Mouse (Mus musculus): ENCODE results near the gene Runx2. TPM values are rescaled to one million over a fixed set of nuclear protein-coding genes. Genes with fewer than 3 reads are reported as not detected.

The Runx2 gene
- polyA plus RNA-seq, 1 experiment from 2014 or later, result 1.5 TPM

- no peak overlapping the region for H3K27ac ChIP-seq (ENCODE audit: low read length)
- 0 out of 2 replicates have a peak, but pooled peaks cover 3% of the 10 kb centered on the region for H3K4me1 ChIP-seq (ENCODE audit: insufficient read depth, low read length)
- no peaks in the 10 kb centered on the region for H3K27me3 ChIP-seq (ENCODE audit: insufficient read depth, low read length)
- ATAC-seq (ENCODE audit: low FRiP score, low TSS enrichment), result no peak
- H3K4me3 ChIP-seq (ENCODE audit: low read length), result no peak overlapping the region
- no peaks in the 10 kb centered on the region for H3K9me3 ChIP-seq (ENCODE audit: low read length)
- no peaks in the 10 kb centered on the region for H3K36me3 ChIP-seq (ENCODE audit: insufficient read depth, low read length)
- H3K4me2 ChIP-seq (replicated peaks; ENCODE audit: low read depth, low read length), result no peak overlapping the region
- H3K9ac ChIP-seq (replicated peaks; ENCODE audit: low read length), result no peak overlapping the region
- 54% methylated on average over 5 of the region's 5 CpGs for WGBS
Measured at GRCm38 (mm10) chr17:44609897-44610641, 204.5 kb downstream of the Runx2 start.

DNA sequence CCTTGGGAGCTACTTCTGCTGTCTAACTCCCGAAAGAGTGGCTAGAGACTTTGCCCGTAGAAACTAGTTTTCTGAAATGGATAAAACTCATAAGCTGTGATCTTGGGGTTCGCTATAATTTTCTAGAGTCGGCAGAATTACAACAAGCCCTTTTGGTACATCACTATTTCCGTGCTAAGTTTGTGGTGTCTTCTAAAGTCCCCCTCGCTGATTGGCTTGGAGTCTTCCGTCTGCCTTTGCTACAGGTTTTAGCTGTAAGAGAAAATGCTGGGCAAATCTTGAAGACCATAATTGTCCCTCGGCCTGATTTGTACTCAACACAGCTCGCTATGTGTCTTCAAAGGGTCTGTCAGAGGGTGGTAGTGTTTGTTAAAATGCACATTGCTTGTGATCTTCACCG is 205.2 kb downstream of the Runx2 start:
- Histone ChIP-seq H3K4me1 (ENCODE audit: insufficient read depth, low read length) (0 out of 2 replicates have a peak, but pooled peaks cover under 1% of the 10 kb centered on the region), H3K4me3 (ENCODE audit: low read length) (no peak overlapping the region), H3K9ac (replicated peaks; ENCODE audit: low read length) (no peak overlapping the region), H3K9me3 (ENCODE audit: low read length) (no peaks in the 10 kb centered on the region), H3K27ac (ENCODE audit: low read length) (no peak overlapping the region), H3K27me3 (ENCODE audit: insufficient read depth, low read length) (no peaks in the 10 kb centered on the region), H3K4me2 (replicated peaks; ENCODE audit: low read depth, low read length) (no peak overlapping the region), H3K36me3 (ENCODE audit: insufficient read depth, low read length) (no peaks in the 10 kb centered on the region)
- ATAC-seq (ENCODE audit: low FRiP score, low TSS enrichment), result no peak
- 84% methylated on average over 10 of the region's 10 CpGs for WGBS

- H3K27me3 ChIP-seq (ENCODE audit: insufficient read depth, low read length), result no peaks in the 10 kb centered on the region
- ATAC-seq (ENCODE audit: low FRiP score, low TSS enrichment), result no peak
- no peak overlapping the region for H3K4me3 ChIP-seq (ENCODE audit: low read length)
- H3K9me3 ChIP-seq (ENCODE audit: low read length), result no peaks in the 10 kb centered on the region
- H3K36me3 ChIP-seq (ENCODE audit: insufficient read depth, low read length), result no peaks in the 10 kb centered on the region
- no peak overlapping the region for H3K27ac ChIP-seq (ENCODE audit: low read length)
- 84% methylated on average over 4 of the region's 4 CpGs for WGBS
- H3K4me1 ChIP-seq (ENCODE audit: insufficient read depth, low read length), result no peaks in the 10 kb centered on the region
- no peak overlapping the region for H3K4me2 ChIP-seq (replicated peaks; ENCODE audit: low read depth, low read length)
- H3K9ac ChIP-seq (replicated peaks; ENCODE audit: low read length), result no peak overlapping the region
Measured at GRCm38 (mm10) chr17:44608907-44609306, 205.7 kb downstream of the Runx2 start.

- H3K4me1 ChIP-seq (ENCODE audit: insufficient read depth, low read length), result no peaks in the 10 kb centered on the region; the same call in 1 of the 2 replicates
- 89% methylated on average over 8 of the region's 8 CpGs for WGBS
Measured at GRCm38 (mm10) chr17:44607383-44607782, 207.2 kb downstream of the Runx2 start.

GRCm38 (mm10) chr17:44606245-44606644 is 208.4 kb downstream of the Runx2 start:
- H3K4me3 ChIP-seq (ENCODE audit: low read length), result no peak overlapping the region
- ATAC-seq (ENCODE audit: low FRiP score, low TSS enrichment), result no peak
- H3K36me3 ChIP-seq (ENCODE audit: insufficient read depth, low read length), result no peaks in the 10 kb centered on the region
- no peak overlapping the region for H3K9ac ChIP-seq (replicated peaks; ENCODE audit: low read length)
- no peaks in the 10 kb centered on the region for H3K27me3 ChIP-seq (ENCODE audit: insufficient read depth, low read length)
- H3K4me2 ChIP-seq (replicated peaks; ENCODE audit: low read depth, low read length), result no peak overlapping the region
- 86% methylated on average over 7 of the region's 7 CpGs for WGBS
- H3K9me3 ChIP-seq (ENCODE audit: low read length), result no peaks in the 10 kb centered on the region
- H3K27ac ChIP-seq (ENCODE audit: low read length), result no peak overlapping the region
- peaks cover 8% of the 10 kb centered on the region; the same call in 1 of the 2 replicates for H3K4me1 ChIP-seq (ENCODE audit: insufficient read depth, low read length)

More at GRCm38 (mm10) chr17:44607383-44607782, 207.2 kb downstream of the Runx2 start:
- H3K27me3 ChIP-seq (ENCODE audit: insufficient read depth, low read length), result no peaks in the 10 kb centered on the region
- H3K9ac ChIP-seq (replicated peaks; ENCODE audit: low read length), result no peak overlapping the region
- no peak for ATAC-seq (ENCODE audit: low FRiP score, low TSS enrichment)
- H3K36me3 ChIP-seq (ENCODE audit: insufficient read depth, low read length), result no peaks in the 10 kb centered on the region
- no peak overlapping the region for H3K4me3 ChIP-seq (ENCODE audit: low read length)
- no peak overlapping the region for H3K27ac ChIP-seq (ENCODE audit: low read length)
- H3K9me3 ChIP-seq (ENCODE audit: low read length), result no peaks in the 10 kb centered on the region
- H3K4me2 ChIP-seq (replicated peaks; ENCODE audit: low read depth, low read length), result no peak overlapping the region

DNA sequence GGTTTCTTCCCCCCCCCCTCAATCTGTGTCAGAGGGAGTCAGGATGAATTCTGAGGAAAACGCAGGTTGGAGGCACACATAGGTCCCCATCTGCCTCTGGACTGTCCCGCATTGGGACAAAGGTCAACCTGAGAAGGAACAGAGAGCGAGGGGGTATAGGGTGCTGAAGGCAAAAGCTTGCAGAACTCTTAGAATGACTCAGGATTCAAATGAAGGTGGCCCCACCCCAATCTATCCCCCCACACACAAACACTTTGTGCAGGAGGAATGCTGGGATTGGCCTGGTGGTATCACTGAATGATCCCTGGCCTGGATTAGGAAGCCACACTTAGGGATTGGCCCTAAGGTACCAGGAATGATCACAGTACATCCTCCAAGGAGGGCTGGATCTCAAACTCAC is 208.8 kb downstream of the Runx2 start:
- no peak overlapping the region for H3K4me2 ChIP-seq (replicated peaks; ENCODE audit: low read depth, low read length)

DNA sequence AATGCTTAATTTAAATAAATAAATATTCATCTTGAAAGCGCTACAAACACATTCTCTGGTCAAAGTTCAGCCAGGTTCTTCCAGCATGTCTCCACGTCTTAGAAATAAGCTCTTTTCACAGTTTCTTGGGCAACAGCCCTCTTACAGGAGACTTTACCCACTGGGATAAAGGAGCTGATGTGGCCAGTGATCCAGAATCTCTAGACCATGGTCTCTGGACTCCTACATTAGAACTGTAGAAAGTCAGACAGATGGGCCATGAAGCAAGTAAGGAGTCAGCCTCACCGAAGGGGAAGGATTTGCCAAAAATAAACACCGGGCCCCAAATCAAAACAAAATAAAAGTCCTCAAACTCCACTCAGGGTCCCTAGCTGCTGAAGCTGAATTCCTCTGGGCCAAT is 211.4 kb downstream of the Runx2 start:
- H3K9me3 ChIP-seq (ENCODE audit: low read length), result no peaks in the 10 kb centered on the region
- H3K4me3 ChIP-seq (ENCODE audit: low read length), result no peak overlapping the region
- 51% methylated on average over 4 of the region's 4 CpGs for WGBS
- no peaks in the 10 kb centered on the region for H3K27me3 ChIP-seq (ENCODE audit: insufficient read depth, low read length)
- H3K36me3 ChIP-seq (ENCODE audit: insufficient read depth, low read length), result no peaks in the 10 kb centered on the region
- no peak overlapping the region for H3K27ac ChIP-seq (ENCODE audit: low read length)
- H3K4me1 ChIP-seq (ENCODE audit: insufficient read depth, low read length), result peaks cover 10% of the 10 kb centered on the region; the same call in 1 of the 2 replicates
- no peak overlapping the region for H3K4me2 ChIP-seq (replicated peaks; ENCODE audit: low read depth, low read length)
- ATAC-seq (ENCODE audit: low FRiP score, low TSS enrichment), result no peak
- H3K9ac ChIP-seq (replicated peaks; ENCODE audit: low read length), result no peak overlapping the region

More for the DNA sequence above, 208.8 kb downstream of the Runx2 start:
- Histone ChIP-seq H3K27ac (ENCODE audit: low read length) (no peak overlapping the region), H3K9me3 (ENCODE audit: low read length) (no peaks in the 10 kb centered on the region), H3K4me3 (ENCODE audit: low read length) (no peak overlapping the region), H3K9ac (replicated peaks; ENCODE audit: low read length) (no peak overlapping the region), H3K36me3 (ENCODE audit: insufficient read depth, low read length) (no peaks in the 10 kb centered on the region), H3K4me1 (ENCODE audit: insufficient read depth, low read length) (peaks cover 10% of the 10 kb centered on the region; the same call in 1 of the 2 replicates), H3K27me3 (ENCODE audit: insufficient read depth, low read length) (no peaks in the 10 kb centered on the region)
- 86% methylated on average over 3 of the region's 3 CpGs for WGBS
- no peak for ATAC-seq (ENCODE audit: low FRiP score, low TSS enrichment)

GRCm38 (mm10) chr17:44601317-44602021 is 213.1 kb downstream of the Runx2 start:
- no peaks in the 10 kb centered on the region for H3K27me3 ChIP-seq (ENCODE audit: insufficient read depth, low read length)
- no peak for ATAC-seq (ENCODE audit: low FRiP score, low TSS enrichment)
- 56% methylated on average over 11 of the region's 11 CpGs for whole genome bisulfite sequencing
- H3K36me3 ChIP-seq (ENCODE audit: insufficient read depth, low read length), result no peaks in the 10 kb centered on the region
- no peak overlapping the region for H3K9ac ChIP-seq (replicated peaks; ENCODE audit: low read length)
- no peaks in the 10 kb centered on the region for H3K9me3 ChIP-seq (ENCODE audit: low read length)
- H3K4me3 ChIP-seq (ENCODE audit: low read length), result no peak overlapping the region
- peaks cover 10% of the 10 kb centered on the region; the same call in 1 of the 2 replicates for H3K4me1 ChIP-seq (ENCODE audit: insufficient read depth, low read length)
- H3K27ac ChIP-seq (ENCODE audit: low read length), result peak overlapping the region; percentile 43; the same call in 1 of the 2 replicates
- no peak overlapping the region for H3K4me2 ChIP-seq (replicated peaks; ENCODE audit: low read depth, low read length)

- H3K27me3 ChIP-seq (ENCODE audit: insufficient read depth, low read length), result no peaks in the 10 kb centered on the region
- ATAC-seq (ENCODE audit: low FRiP score, low TSS enrichment), result no peak
- no peak overlapping the region for H3K4me2 ChIP-seq (replicated peaks; ENCODE audit: low read depth, low read length)
- H3K9me3 ChIP-seq (ENCODE audit: low read length), result no peaks in the 10 kb centered on the region
- H3K4me3 ChIP-seq (ENCODE audit: low read length), result no peak overlapping the region
- peaks cover 10% of the 10 kb centered on the region; the same call in 1 of the 2 replicates for H3K4me1 ChIP-seq (ENCODE audit: insufficient read depth, low read length)
- H3K36me3 ChIP-seq (ENCODE audit: insufficient read depth, low read length), result no peaks in the 10 kb centered on the region
- H3K9ac ChIP-seq (replicated peaks; ENCODE audit: low read length), result no peak overlapping the region
- no peak overlapping the region for H3K27ac ChIP-seq (ENCODE audit: low read length)
- 83% methylated on average over 1 of the region's 1 CpGs for WGBS
Measured at GRCm38 (mm10) chr17:44599856-44600255, 214.7 kb downstream of the Runx2 start.

GRCm38 (mm10) chr17:44599132-44599531 is 215.5 kb downstream of the Runx2 start:
- Histone ChIP-seq H3K9me3 (ENCODE audit: low read length) (no peaks in the 10 kb centered on the region), H3K9ac (replicated peaks; ENCODE audit: low read length) (no peak overlapping the region), H3K27me3 (ENCODE audit: insufficient read depth, low read length) (no peaks in the 10 kb centered on the region), H3K4me3 (ENCODE audit: low read length) (no peak overlapping the region), H3K27ac (ENCODE audit: low read length) (peak overlapping the region; percentile 67), H3K4me2 (replicated peaks; ENCODE audit: low read depth, low read length) (no peak overlapping the region), H3K36me3 (ENCODE audit: insufficient read depth, low read length) (no peaks in the 10 kb centered on the region), H3K4me1 (ENCODE audit: insufficient read depth, low read length) (peaks cover 10% of the 10 kb centered on the region; the same call in 1 of the 2 replicates)
- 94% methylated on average over 2 of the region's 2 CpGs for WGBS
- ATAC-seq (ENCODE audit: low FRiP score, low TSS enrichment), result no peak

All from kidney, embryonic 16.5 days (tissue).